Mouse (Mus musculus): ENCODE measurements around the gene Aicda. TPM values are rescaled to one million over a fixed set of nuclear protein-coding genes. Genes with fewer than 3 reads are reported as not detected.
"Not testable (repeated sequence)": the region's sequence is repeated elsewhere in the genome, so short reads cannot be mapped to it uniquely, and the experiment has no call there.

The Aicda gene
- polyA plus RNA-seq (2014; fragmentation: Nextera tagmentation; extraction: Ambion mirVana): 0.99 and 1.1 TPM in 2 replicates

- Histone ChIP-seq H3K36me3 (ENCODE audit: control insufficient read depth, insufficient read depth, low read length) (no peaks in the 10 kb centered on the region), H3K9me3 (ENCODE audit: control insufficient read depth, low read length) (no peaks in the 10 kb centered on the region), H3K4me3 (ENCODE audit: low read depth, low read length) (no peak within 1 kb of the TSS), H3K4me2 (ENCODE audit: low read depth, low read length) (no peak within 1 kb of the TSS), H3K27ac (ENCODE audit: low read depth, low read length) (no peak within 1 kb of the TSS), H3K27me3 (ENCODE audit: control insufficient read depth, insufficient read depth, low read length) (no peaks in the 10 kb centered on the region), H3K9ac (replicated peaks; ENCODE audit: low read depth, low read length) (no peak within 1 kb of the TSS), H3K4me1 (ENCODE audit: control insufficient read depth, insufficient read depth, low read length) (no peaks in the 10 kb centered on the region)
- 0 out of 2 replicates have a peak, but pooled peaks have one; percentile 16 for ATAC-seq (ENCODE audit: low read depth)
- WGBS: 58% methylated on average over 9 of the region's 9 CpGs
Measured at GRCm38 (mm10) chr6:122553606-122554005, at the start of gene Aicda. TSS of gene Aicda (plus strand) at chr6:122553801.

- Histone ChIP-seq H3K27me3 (ENCODE audit: control insufficient read depth, insufficient read depth, low read length) (no peaks in the 10 kb centered on the region), H3K4me3 (ENCODE audit: low read depth, low read length) (no peak overlapping the region), H3K4me2 (ENCODE audit: low read depth, low read length) (no peak overlapping the region), H3K9me3 (ENCODE audit: control insufficient read depth, low read length) (no peaks in the 10 kb centered on the region), H3K36me3 (ENCODE audit: control insufficient read depth, insufficient read depth, low read length) (no peaks in the 10 kb centered on the region), H3K4me1 (ENCODE audit: control insufficient read depth, insufficient read depth, low read length) (no peaks in the 10 kb centered on the region), H3K9ac (replicated peaks; ENCODE audit: low read depth, low read length) (no peak overlapping the region), H3K27ac (ENCODE audit: low read depth, low read length) (no peak overlapping the region)
- 63% methylated on average over 4 of the region's 4 CpGs for WGBS
- no peak for ATAC-seq (ENCODE audit: low read depth)
Measured at GRCm38 (mm10) chr6:122505041-122505440, 48.6 kb upstream of the Aicda start.

GRCm38 (mm10) chr6:122505545-122505944, 48.1 kb upstream of the Aicda start, which contains the start of gene Mfap5:
TSS of gene Mfap5 (plus strand) at chr6:122505845.
- WGBS: 91% methylated on average over 3 of the region's 3 CpGs
- Histone ChIP-seq H3K4me1 (ENCODE audit: control insufficient read depth, insufficient read depth, low read length) (no peaks in the 10 kb centered on the region), H3K27me3 (ENCODE audit: control insufficient read depth, insufficient read depth, low read length) (no peaks in the 10 kb centered on the region), H3K9me3 (ENCODE audit: control insufficient read depth, low read length) (no peaks in the 10 kb centered on the region), H3K4me2 (ENCODE audit: low read depth, low read length) (no peak within 1 kb of the TSS), H3K36me3 (ENCODE audit: control insufficient read depth, insufficient read depth, low read length) (no peaks in the 10 kb centered on the region), H3K27ac (ENCODE audit: low read depth, low read length) (no peak within 1 kb of the TSS), H3K4me3 (ENCODE audit: low read depth, low read length) (no peak within 1 kb of the TSS), H3K9ac (replicated peaks; ENCODE audit: low read depth, low read length) (no peak within 1 kb of the TSS)
- no peak for ATAC-seq (ENCODE audit: low read depth)

DNA sequence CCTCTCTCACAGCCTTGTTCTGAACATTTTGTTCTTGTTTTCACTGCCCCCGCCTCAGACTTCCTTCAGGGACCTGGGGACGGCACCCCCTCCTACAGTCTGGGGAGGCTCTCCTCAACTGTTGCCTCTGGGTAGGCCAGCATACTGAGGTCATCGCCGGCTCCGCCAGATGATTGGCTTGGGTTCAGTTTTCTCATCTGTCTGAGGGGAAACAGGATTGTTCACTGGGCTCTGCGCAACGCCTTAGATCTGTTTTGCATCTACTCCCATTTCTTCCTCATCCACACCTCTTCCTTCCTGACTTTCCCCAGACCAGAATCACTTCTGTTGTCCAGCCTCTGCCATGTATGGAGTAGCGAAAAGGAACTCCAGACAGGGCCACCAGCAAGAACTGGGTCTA, 45.1 kb upstream of the Aicda start:
- H3K9me3 ChIP-seq (ENCODE audit: control insufficient read depth, low read length): no peaks in the 10 kb centered on the region
- no peak for ATAC-seq (ENCODE audit: low read depth)
- H3K4me2 ChIP-seq (ENCODE audit: low read depth, low read length): no peak overlapping the region
- no peak overlapping the region for H3K9ac ChIP-seq (replicated peaks; ENCODE audit: low read depth, low read length)
- WGBS: 87% methylated on average over 8 of the region's 8 CpGs
- H3K27ac ChIP-seq (ENCODE audit: low read depth, low read length): no peak overlapping the region
- H3K4me3 ChIP-seq (ENCODE audit: low read depth, low read length): no peak overlapping the region
- H3K4me1 ChIP-seq (ENCODE audit: control insufficient read depth, insufficient read depth, low read length): no peaks in the 10 kb centered on the region
- no peaks in the 10 kb centered on the region for H3K27me3 ChIP-seq (ENCODE audit: control insufficient read depth, insufficient read depth, low read length)
- H3K36me3 ChIP-seq (ENCODE audit: control insufficient read depth, insufficient read depth, low read length): no peaks in the 10 kb centered on the region

DNA sequence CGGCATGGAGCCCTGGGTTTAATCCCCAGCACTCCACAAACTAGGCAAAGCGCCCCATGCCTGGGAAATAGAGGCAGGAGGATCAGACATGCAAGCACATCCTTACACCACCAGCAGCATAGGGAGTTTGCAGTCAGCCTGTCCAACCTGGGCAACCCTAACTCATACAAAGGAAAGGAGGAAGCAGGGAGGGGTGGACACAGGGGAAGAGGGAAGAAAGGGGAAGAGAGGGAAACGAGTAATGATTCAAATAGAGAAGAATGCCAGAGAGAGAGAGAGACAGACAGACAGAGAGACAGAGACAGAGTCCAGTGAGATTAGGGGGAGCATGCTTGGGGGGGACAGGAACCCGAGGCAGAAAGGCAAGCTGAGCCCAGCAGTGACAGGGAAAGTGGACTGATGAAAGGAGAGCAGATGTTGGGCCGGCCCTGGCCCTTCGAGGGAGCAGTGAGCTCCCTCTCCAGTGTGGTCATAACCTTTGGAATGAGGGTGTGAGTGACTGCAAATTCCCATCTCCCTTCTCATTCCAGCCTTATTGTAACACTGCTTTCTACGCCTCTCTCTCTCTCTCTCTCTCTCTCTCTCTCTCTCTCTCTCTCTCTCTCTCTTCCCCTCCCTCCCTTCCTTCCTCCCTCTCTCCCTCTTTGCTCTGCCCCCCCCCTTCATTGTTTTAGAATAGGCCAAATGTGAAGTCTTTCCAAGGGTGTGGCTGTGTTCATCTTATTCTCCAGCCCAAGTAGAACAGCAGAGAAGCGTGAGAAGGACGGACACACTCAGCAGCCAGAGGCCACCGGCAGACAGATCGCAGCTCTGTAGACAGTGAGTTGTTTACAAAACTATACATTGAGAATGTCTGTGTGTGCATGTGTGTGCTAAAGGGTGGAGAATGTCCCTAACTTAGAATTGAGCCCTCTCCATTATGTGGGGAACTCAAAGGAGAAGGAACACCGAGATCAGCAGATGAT, 40.4 kb upstream of the Aicda start:
- no peak overlapping the region for H3K27ac ChIP-seq (ENCODE audit: low read depth, low read length)
- no peak overlapping the region for H3K4me2 ChIP-seq (ENCODE audit: low read depth, low read length)
- no peak overlapping the region for H3K9ac ChIP-seq (replicated peaks; ENCODE audit: low read depth, low read length)
- H3K36me3 ChIP-seq (ENCODE audit: control insufficient read depth, insufficient read depth, low read length): no peaks in the 10 kb centered on the region
- no peaks in the 10 kb centered on the region for H3K4me1 ChIP-seq (ENCODE audit: control insufficient read depth, insufficient read depth, low read length)
- H3K27me3 ChIP-seq (ENCODE audit: control insufficient read depth, insufficient read depth, low read length): no peaks in the 10 kb centered on the region
- no peak overlapping the region for H3K4me3 ChIP-seq (ENCODE audit: low read depth, low read length)
- no peaks in the 10 kb centered on the region for H3K9me3 ChIP-seq (ENCODE audit: control insufficient read depth, low read length)
- WGBS: 72% methylated on average over 12 of the region's 12 CpGs
- ATAC-seq (ENCODE audit: low read depth): no peak

- Histone ChIP-seq H3K27ac (ENCODE audit: low read depth, low read length) (no peak overlapping the region), H3K27me3 (ENCODE audit: control insufficient read depth, insufficient read depth, low read length) (no peaks in the 10 kb centered on the region), H3K4me2 (ENCODE audit: low read depth, low read length) (no peak overlapping the region), H3K4me3 (ENCODE audit: low read depth, low read length) (no peak overlapping the region), H3K9me3 (ENCODE audit: control insufficient read depth, low read length) (no peaks in the 10 kb centered on the region), H3K36me3 (ENCODE audit: control insufficient read depth, insufficient read depth, low read length) (no peaks in the 10 kb centered on the region), H3K4me1 (ENCODE audit: control insufficient read depth, insufficient read depth, low read length) (no peaks in the 10 kb centered on the region), H3K9ac (replicated peaks; ENCODE audit: low read depth, low read length) (no peak overlapping the region)
- 76% methylated on average over 3 of the region's 3 CpGs for WGBS
- ATAC-seq (ENCODE audit: low read depth): no peak
Measured at GRCm38 (mm10) chr6:122514312-122514711, 39.3 kb upstream of the Aicda start.

- 97% methylated on average over 2 of the region's 2 CpGs for whole genome bisulfite sequencing
- not testable (repeated sequence) for H3K9me3 ChIP-seq (ENCODE audit: control insufficient read depth, low read length)
Measured at GRCm38 (mm10) chr6:122515762-122516161, 37.8 kb upstream of the Aicda start.

GRCm38 (mm10) chr6:122517668-122518067, 35.9 kb upstream of the Aicda start:
- H3K9ac ChIP-seq (replicated peaks; ENCODE audit: low read depth, low read length): no peak overlapping the region
- H3K27ac ChIP-seq (ENCODE audit: low read depth, low read length): no peak overlapping the region
- H3K9me3 ChIP-seq (ENCODE audit: control insufficient read depth, low read length): no peaks in the 10 kb centered on the region
- 92% methylated on average over 1 of the region's 1 CpGs for WGBS
- H3K4me1 ChIP-seq (ENCODE audit: control insufficient read depth, insufficient read depth, low read length): no peaks in the 10 kb centered on the region
- no peak overlapping the region for H3K4me3 ChIP-seq (ENCODE audit: low read depth, low read length)
- no peak for ATAC-seq (ENCODE audit: low read depth)
- no peaks in the 10 kb centered on the region for H3K36me3 ChIP-seq (ENCODE audit: control insufficient read depth, insufficient read depth, low read length)
- H3K4me2 ChIP-seq (ENCODE audit: low read depth, low read length): no peak overlapping the region
- no peaks in the 10 kb centered on the region for H3K27me3 ChIP-seq (ENCODE audit: control insufficient read depth, insufficient read depth, low read length)

More at GRCm38 (mm10) chr6:122515762-122516161, 37.8 kb upstream of the Aicda start:
- not testable (repeated sequence) for H3K4me1 ChIP-seq (ENCODE audit: control insufficient read depth, insufficient read depth, low read length); H3K36me3 ChIP-seq (ENCODE audit: control insufficient read depth, insufficient read depth, low read length); H3K27me3 ChIP-seq (ENCODE audit: control insufficient read depth, insufficient read depth, low read length); H3K4me2 ChIP-seq (ENCODE audit: low read depth, low read length); ATAC-seq (ENCODE audit: low read depth); H3K9ac ChIP-seq (replicated peaks; ENCODE audit: low read depth, low read length); H3K27ac ChIP-seq (ENCODE audit: low read depth, low read length); H3K4me3 ChIP-seq (ENCODE audit: low read depth, low read length)

- Histone ChIP-seq H3K4me3 (ENCODE audit: low read depth, low read length) (no peak overlapping the region), H3K9me3 (ENCODE audit: control insufficient read depth, low read length) (no peaks in the 10 kb centered on the region), H3K9ac (replicated peaks; ENCODE audit: low read depth, low read length) (no peak overlapping the region), H3K36me3 (ENCODE audit: control insufficient read depth, insufficient read depth, low read length) (no peaks in the 10 kb centered on the region), H3K27ac (ENCODE audit: low read depth, low read length) (no peak overlapping the region), H3K4me1 (ENCODE audit: control insufficient read depth, insufficient read depth, low read length) (no peaks in the 10 kb centered on the region), H3K27me3 (ENCODE audit: control insufficient read depth, insufficient read depth, low read length) (no peaks in the 10 kb centered on the region), H3K4me2 (ENCODE audit: low read depth, low read length) (no peak overlapping the region)
- no peak for ATAC-seq (ENCODE audit: low read depth)
- WGBS: 50% methylated on average over 2 of the region's 2 CpGs
Measured at GRCm38 (mm10) chr6:122519384-122519783, 34.2 kb upstream of the Aicda start.

Data from neural tube, embryonic 14.5 days (tissue).